ENCODE assay signal across 17 mouse cellular contexts in genomic region chr11:32681192-32681795, GRCm38 (mm10).
"Had no signal": no experiment of that assay in that cellular context is flagged by ENCODE, and none has a peak within 500 bp of the region (broad histone marks: within the 10 kb centered on the region; RNA-seq: fewer than 3 reads in every experiment).

No protein-coding gene starts in this region.

- H3K36me3 ChIP-seq: limb, embryonic 13.5 days; liver, embryonic 12.5 days; midbrain, embryonic 15.5 days; neural tube, embryonic 12.5 days; stomach, embryonic 15.5 days had no signal

- H3K4me2 ChIP-seq: limb, embryonic 13.5 days; liver, embryonic 12.5 days; lung, embryonic 14.5 days; midbrain, embryonic 11.5 days; midbrain, embryonic 15.5 days; neural tube, embryonic 12.5 days; stomach, embryonic 15.5 days had no signal

- H3K9me3 ChIP-seq: limb, embryonic 13.5 days; liver, embryonic 12.5 days; midbrain, embryonic 15.5 days; neural tube, embryonic 12.5 days; stomach, embryonic 15.5 days had no signal

- DNase-seq: kidney, adult 11 months; layer of hippocampus, adult 9-11 months; layer of hippocampus, postnatal 36 days; left cerebral cortex, postnatal 4 days; lung, embryonic 14.5 days; lung, postnatal 10 days; lung, postnatal 4 days; retina, postnatal 1 day; thymus, adult 2 months; thymus, postnatal 25 days had no signal

- H3K4me3 ChIP-seq: limb, embryonic 13.5 days; liver, embryonic 12.5 days; midbrain, embryonic 15.5 days; neural tube, embryonic 12.5 days; stomach, embryonic 15.5 days had no signal

- H3K27ac ChIP-seq: kidney, postnatal 0 days; limb, embryonic 13.5 days; liver, embryonic 12.5 days; midbrain, embryonic 15.5 days; neural tube, embryonic 12.5 days; stomach, embryonic 15.5 days had no signal

- H3K27me3 ChIP-seq: limb, embryonic 13.5 days; liver, embryonic 12.5 days; midbrain, embryonic 15.5 days; neural tube, embryonic 12.5 days; stomach, embryonic 15.5 days had no signal

- ATAC-seq: liver, embryonic 12.5 days; midbrain, embryonic 15.5 days had no signal

- H3K9ac ChIP-seq: limb, embryonic 13.5 days; liver, embryonic 12.5 days; lung, embryonic 14.5 days; midbrain, embryonic 15.5 days; neural tube, embryonic 12.5 days; stomach, embryonic 15.5 days had no signal
